Mouse (Mus musculus): ENCODE results near the gene Gm13030.
"Not testable (repeated sequence)": the region's sequence is repeated elsewhere in the genome, so short reads cannot be mapped to it uniquely, and the experiment has no call there.

Gene Gm13030

DNA sequence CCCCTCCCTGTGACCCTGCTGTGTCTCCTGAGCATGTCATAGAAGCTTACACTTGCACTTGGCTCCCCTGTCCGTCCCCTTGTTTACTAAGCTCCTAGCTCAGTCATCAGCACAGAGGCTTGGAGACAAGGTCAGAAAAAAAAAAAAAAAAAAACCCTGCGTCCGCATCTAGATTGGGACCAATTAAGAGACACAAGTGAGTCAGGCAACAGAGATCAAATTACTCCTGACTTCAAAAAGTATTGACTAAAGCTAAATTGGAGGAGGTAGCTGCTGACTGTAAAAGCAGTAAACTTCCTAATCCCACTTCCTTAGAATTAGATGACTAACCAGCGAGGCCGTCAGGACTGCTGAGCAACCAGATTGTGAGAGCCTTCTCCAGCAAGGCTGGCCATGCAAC lies 8.7 kb downstream of the Gm13030 start:
- DNase-seq, result no peak

DNA sequence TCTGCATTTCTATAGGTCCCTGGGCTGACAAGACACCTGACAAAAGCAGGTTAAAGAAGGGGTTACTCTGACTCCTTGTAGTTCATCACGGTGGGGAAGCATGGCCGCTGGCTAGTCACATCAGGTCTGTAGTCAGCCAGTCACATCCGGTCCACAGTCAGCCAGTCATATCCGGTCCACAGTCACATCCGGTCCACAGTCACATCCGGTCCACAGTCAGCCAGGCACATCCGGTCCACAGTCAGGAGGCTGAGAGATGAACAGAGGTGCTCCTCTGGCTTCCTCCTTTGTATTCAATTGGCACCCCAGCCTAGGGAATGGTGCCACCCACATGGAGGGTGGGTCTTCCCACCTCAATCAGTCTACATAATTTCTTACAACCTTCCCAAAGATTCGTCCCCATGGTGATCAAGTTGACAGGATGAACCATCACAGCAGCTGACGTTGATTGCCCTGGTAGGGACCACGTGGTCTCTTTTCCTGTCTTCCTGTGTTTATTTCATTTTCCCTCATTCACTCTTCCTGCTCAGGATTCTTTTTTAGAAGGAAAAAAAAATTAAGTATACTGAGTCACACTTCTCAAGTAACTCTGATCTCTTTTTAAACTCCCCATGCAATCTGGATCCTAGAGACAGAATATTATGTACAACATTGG lies 10.3 kb downstream of the Gm13030 start, which contains the start of gene Pla2g5:
Gene Pla2g5, minus strand, starts transcription at position 139 of the 655 bp plus-strand sequence.
- DNase-seq, result no peak

DNA sequence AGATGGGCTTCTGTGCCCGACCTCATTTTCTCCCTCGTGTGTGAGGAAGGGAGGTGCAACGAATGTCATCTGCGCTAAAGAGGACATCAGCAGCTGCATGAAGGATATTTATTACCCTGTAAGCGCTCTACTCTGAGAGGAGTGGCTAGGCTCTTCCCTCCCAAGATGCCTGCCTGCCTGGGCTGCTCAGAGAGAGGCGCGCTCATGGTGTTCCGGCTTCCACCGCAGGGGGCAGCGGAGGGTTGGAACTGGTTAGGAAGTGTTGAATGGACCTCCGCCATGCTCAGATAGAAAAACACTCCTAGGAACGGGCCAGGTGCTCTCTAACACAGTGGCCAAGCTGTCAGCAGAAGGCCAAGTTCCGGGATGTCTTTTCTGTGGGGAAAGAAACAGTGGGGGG lies 14.0 kb downstream of the Gm13030 start:
- peak; percentile 87 for DNase-seq

GRCm38 (mm10) chr4:138859245-138859644 lies 14.5 kb downstream of the Gm13030 start:
- peak; percentile 32 for DNase-seq

GRCm38 (mm10) chr4:138858446-138858845 lies 15.3 kb downstream of the Gm13030 start:
- no peak for DNase-seq

GRCm38 (mm10) chr4:138857576-138857975 lies 16.2 kb downstream of the Gm13030 start:
- DNase-seq, result no peak

GRCm38 (mm10) chr4:138856491-138856890 lies 17.3 kb downstream of the Gm13030 start:
- DNase-seq, result peak; percentile 47

DNA sequence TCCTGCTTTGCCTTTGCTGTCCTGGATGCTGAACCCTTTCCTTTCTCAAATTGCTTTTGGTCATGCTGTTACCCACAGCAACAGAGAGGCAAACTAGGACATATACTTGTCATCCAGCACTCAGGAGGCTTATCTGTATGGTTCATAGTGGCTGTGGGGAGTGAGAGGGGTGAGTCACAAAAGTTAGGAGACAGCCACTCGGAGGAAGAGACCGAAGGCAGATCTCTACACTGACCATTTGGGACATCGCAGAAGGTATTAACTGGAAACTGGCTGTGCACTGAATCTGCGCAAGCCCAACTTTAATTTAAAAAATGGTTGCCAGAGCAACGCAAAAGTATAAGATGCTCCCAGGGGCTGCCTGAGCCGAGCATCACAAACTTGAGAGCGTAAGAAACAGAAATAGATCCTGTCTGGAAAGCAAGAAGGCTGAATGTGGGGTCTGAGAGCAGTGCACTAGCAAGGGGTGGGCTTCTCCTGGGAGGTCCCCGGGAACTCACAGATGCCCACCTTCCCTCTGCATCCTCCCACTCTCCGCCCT lies 18.6 kb downstream of the Gm13030 start:
- DNase-seq, result no peak

DNA sequence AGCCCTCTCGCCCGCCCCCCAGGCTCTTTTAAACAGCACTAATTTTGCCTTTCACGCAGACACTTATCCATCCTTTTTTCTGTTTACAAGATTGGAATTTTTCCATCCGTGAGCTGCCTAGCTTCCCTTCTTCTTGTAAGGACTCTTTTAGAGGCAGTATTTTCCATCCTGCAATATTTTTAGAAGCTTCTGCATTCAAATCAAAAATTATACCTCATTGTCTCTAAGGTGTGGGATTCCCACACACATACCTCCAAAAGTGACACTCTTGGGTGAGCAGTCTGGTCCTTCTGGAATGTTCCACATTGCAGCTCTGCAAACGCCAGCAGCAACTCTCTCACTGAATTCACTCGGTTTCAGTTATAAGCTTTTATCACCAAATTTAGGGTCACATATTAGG lies 20.8 kb downstream of the Gm13030 start:
- DNase-seq, result no peak

GRCm38 (mm10) chr4:138851463-138851862 lies 22.3 kb downstream of the Gm13030 start:
- peak; percentile 80 for DNase-seq

DNA sequence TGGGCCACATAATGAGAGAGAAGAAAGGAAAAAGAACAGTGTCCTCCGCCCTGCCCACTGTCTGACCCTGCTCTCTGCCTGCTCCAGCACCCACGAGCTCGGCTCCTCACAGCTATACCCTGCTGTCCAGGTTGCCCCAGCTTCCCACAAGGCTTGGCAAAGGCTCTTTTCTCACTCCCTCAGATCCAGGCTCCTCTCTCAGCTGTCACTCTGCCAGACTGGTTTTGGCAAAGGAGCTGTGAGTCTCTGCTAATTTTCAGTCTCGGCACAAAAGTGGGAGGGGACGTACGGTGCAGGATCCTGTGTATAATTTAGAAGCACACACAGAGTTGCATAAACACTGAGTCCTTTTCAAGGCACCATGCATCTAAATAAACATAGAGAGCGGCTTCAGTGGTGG lies 32.4 kb downstream of the Gm13030 start:
- DNase-seq, result no peak

DNA sequence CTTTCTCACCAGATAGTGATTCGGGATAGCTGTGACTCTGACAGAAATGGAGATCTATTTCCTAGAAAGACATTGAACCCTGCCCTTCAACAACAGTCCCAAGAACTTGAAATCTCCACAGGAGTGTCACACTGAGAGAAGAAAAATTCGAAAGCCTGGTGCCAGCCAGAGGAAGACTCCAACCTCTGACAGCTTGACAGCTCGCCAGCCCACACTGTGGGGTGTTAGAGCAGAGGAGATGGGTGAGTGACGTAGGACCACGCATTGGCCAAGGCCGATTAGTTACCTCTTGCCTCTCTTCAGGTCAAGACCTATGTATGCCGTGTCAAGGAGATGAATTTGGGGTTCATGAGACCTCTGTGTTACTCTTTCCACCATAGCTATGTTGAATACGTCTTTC lies 33.0 kb downstream of the Gm13030 start:
- no peak for DNase-seq

- DNase-seq, result no peak
These were observed 34.0 kb downstream of the Gm13030 start for GRCm38 (mm10) chr4:138839806-138840205.

DNA sequence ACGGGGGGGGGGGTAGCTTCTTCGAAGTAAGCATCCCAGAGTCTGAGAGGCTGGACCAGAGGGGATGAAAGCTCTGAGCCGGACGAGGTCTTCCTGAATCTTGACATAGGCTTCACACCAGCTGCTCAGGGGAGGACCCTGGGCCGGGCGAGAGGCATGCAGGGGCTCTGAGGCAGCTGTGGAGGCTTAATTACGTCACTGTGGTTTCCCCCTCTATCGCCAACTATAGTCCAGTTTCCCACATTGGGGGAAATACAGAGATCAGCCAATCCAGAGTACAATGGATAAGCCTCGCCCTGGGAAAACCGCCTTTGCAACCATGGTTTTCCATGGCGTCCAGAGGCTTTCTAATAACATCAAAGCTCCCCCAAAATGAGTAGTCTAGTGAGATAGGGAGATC lies 46.6 kb downstream of the Gm13030 start:
- DNase-seq, result no peak

- DNase-seq, result no peak
These were observed 47.8 kb downstream of the Gm13030 start for GRCm38 (mm10) chr4:138825751-138826567.

- no peak for DNase-seq
These were observed 49.1 kb downstream of the Gm13030 start for GRCm38 (mm10) chr4:138824660-138825059.

- not testable (repeated sequence) for DNase-seq
These were observed 49.6 kb downstream of the Gm13030 start for GRCm38 (mm10) chr4:138824161-138824560.

DNA sequence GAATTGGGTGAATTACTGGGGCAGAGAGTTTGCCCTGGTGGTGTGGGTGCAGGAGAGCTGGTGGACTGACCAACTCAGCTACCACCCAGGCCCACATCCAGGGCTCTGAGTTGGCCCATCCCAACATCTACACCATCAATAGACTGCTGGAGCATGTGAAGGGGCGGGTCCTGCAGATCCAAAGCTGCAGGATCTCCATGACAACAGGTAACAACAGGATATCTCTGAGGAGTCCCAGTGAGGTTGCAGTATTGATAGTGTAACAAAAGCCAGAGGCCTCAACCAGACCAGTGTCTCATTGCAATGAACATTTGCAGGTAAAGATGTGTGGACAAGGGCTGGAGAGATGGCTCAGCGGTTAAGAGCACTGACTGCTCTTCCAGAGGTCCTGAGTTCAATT lies 52.7 kb downstream of the Gm13030 start:
- no peak for DNase-seq
